Mouse (Mus musculus) forebrain, embryonic 16.5 days (tissue): ENCODE measurements around the gene Dnajc6. TPM values are rescaled to one million over a fixed set of nuclear protein-coding genes. Genes with fewer than 3 reads are reported as not detected.
A peak's percentile ranks its signal among the peaks of the same experiment; 100 is the strongest.

Experiments
- ATAC-seq: fragments of 200-750 bp; cut with Nextera tagmentation; 2 replicates; pipeline ENCODE4 v1.8.0; 2017; ENCODE audit warnings: mild to moderate bottlenecking, moderate library complexity
- H3K27ac ChIP-seq: fragments of 300-500 bp; sonication (generic); 2 replicates; pipeline ENCODE4 v1.5.1; 2014; ENCODE audit warnings: low read length, control low read depth
- H3K27me3 ChIP-seq: fragments of 300-500 bp; sonication (generic); replicated peaks from 2 replicates; pipeline ENCODE4 v1.6.1; 2014; ENCODE audit warnings: low read length; ENCODE audit not compliant: control insufficient read depth, insufficient read depth
- H3K36me3 ChIP-seq: fragments of 300-500 bp; sonication (generic); 2 replicates; pipeline ENCODE4 v1.6.1; 2014; ENCODE audit not compliant: control insufficient read depth, insufficient read depth
- H3K4me1 ChIP-seq: fragments of 300-500 bp; sonication (generic); replicated peaks from 2 replicates; pipeline ENCODE4 v1.6.1; 2014; ENCODE audit warnings: low read length; ENCODE audit not compliant: control insufficient read depth, insufficient read depth
- H3K4me2 ChIP-seq: fragments of 300-500 bp; sonication (generic); 2 replicates; pipeline ENCODE4 v1.6.1; 2014; ENCODE audit warnings: mild to moderate bottlenecking, low read length, control low read depth
- H3K4me3 ChIP-seq: fragments of 300-500 bp; sonication (generic); replicated peaks from 2 replicates; pipeline ENCODE4 v1.5.1; 2014; ENCODE audit warnings: mild to moderate bottlenecking, low read length, control low read depth
- H3K9ac ChIP-seq: fragments of 300-500 bp; sonication (generic); replicated peaks from 2 replicates; pipeline ENCODE4 v1.6.1; 2014; ENCODE audit warnings: low read depth, low read length, control low read depth
- H3K9me3 ChIP-seq: fragments of 300-500 bp; sonication (generic); 2 replicates; pipeline ENCODE4 v1.6.1; 2016; ENCODE audit warnings: low read length; ENCODE audit not compliant: control insufficient read depth
- WGBS: fragments of 180-500 bp; shearing (Covaris S2); extraction: QIAGEN DNeasy Blood & Tissue Kit; methylation state at CpG from one replicate; pipeline ENCODE4 v1.1.7; 2014; 5-methylcytosine and 5-hydroxymethylcytosine counted together
- polyA plus RNA-seq: library from polyadenylated mRNA; unstranded; fragments of >200 nt; fragmentation: Nextera tagmentation; extraction: Ambion mirVana; gene quantifications from 2 replicates; pipeline ENCODE4 v1.2.1, GENCODE M21; 2015

Gene Dnajc6
- polyA plus RNA-seq = 31.6 and 34.6 TPM in 2 replicates

GRCm38 (mm10) chr4:101496534-101497237 lies at the start of gene Dnajc6:
Gene Dnajc6, plus strand, starts transcription at chr4:101496648.
- ATAC-seq = peak; percentile 85
- no peaks in the 10 kb centered on the region for H3K9me3 ChIP-seq
- H3K27ac ChIP-seq = no peak within 1 kb of the TSS
- H3K4me1 ChIP-seq = peaks cover 11% of the 10 kb centered on the region
- WGBS = under 1% methylated on average over 57 of the region's 57 CpGs
- peaks cover 19% of the 10 kb centered on the region for H3K27me3 ChIP-seq
- H3K9ac ChIP-seq = peak within 1 kb of the TSS; percentile 55
- peak within 1 kb of the TSS; percentile 69 for H3K4me3 ChIP-seq
- no peaks in the 10 kb centered on the region for H3K36me3 ChIP-seq
- H3K4me2 ChIP-seq = peak within 1 kb of the TSS; percentile 100

- Histone ChIP-seq H3K4me2 (no peak overlapping the region), H3K9ac (no peak overlapping the region), H3K4me1 (peaks cover 8% of the 10 kb centered on the region), H3K4me3 (no peak overlapping the region), H3K27me3 (no peaks in the 10 kb centered on the region), H3K27ac (no peak overlapping the region), H3K9me3 (no peaks in the 10 kb centered on the region), H3K36me3 (no peaks in the 10 kb centered on the region)
- ATAC-seq = no peak
- WGBS = 87% methylated on average over 8 of the region's 8 CpGs
These were observed 47.7 kb upstream of the Dnajc6 start for GRCm38 (mm10) chr4:101448701-101449100.

- H3K36me3 ChIP-seq = no peaks in the 10 kb centered on the region
- 84% methylated on average over 7 of the region's 7 CpGs for WGBS
- ATAC-seq = no peak
- no peak overlapping the region for H3K4me3 ChIP-seq
- H3K9ac ChIP-seq = no peak overlapping the region
- H3K27ac ChIP-seq = no peak overlapping the region
- no peak overlapping the region for H3K4me2 ChIP-seq
- no peaks in the 10 kb centered on the region for H3K27me3 ChIP-seq
- H3K9me3 ChIP-seq = no peaks in the 10 kb centered on the region
- peaks cover 8% of the 10 kb centered on the region for H3K4me1 ChIP-seq
These were observed 47.1 kb upstream of the Dnajc6 start for GRCm38 (mm10) chr4:101449344-101449743.

GRCm38 (mm10) chr4:101450150-101450780 lies 46.2 kb upstream of the Dnajc6 start:
- H3K4me2 ChIP-seq = no peak overlapping the region

GRCm38 (mm10) chr4:101451089-101451488 lies 45.4 kb upstream of the Dnajc6 start:
- H3K27ac ChIP-seq = no peak overlapping the region
- no peak overlapping the region for H3K9ac ChIP-seq
- 89% methylated on average over 4 of the region's 4 CpGs for WGBS
- no peak for ATAC-seq
- no peaks in the 10 kb centered on the region for H3K9me3 ChIP-seq
- H3K36me3 ChIP-seq = no peaks in the 10 kb centered on the region
- no peak overlapping the region for H3K4me2 ChIP-seq
- H3K4me1 ChIP-seq = peaks cover 8% of the 10 kb centered on the region
- H3K27me3 ChIP-seq = no peaks in the 10 kb centered on the region
- H3K4me3 ChIP-seq = no peak overlapping the region

More at GRCm38 (mm10) chr4:101450150-101450780, 46.2 kb upstream of the Dnajc6 start:
- H3K9ac ChIP-seq = no peak overlapping the region
- no peaks in the 10 kb centered on the region for H3K27me3 ChIP-seq
- H3K36me3 ChIP-seq = no peaks in the 10 kb centered on the region
- no peaks in the 10 kb centered on the region for H3K9me3 ChIP-seq
- peak; percentile 97 for ATAC-seq
- no peak overlapping the region for H3K27ac ChIP-seq
- H3K4me1 ChIP-seq = peaks cover 8% of the 10 kb centered on the region
- 64% methylated on average over 20 of the region's 20 CpGs for WGBS
- H3K4me3 ChIP-seq = no peak overlapping the region

- Histone ChIP-seq H3K27me3 (no peaks in the 10 kb centered on the region), H3K9me3 (no peaks in the 10 kb centered on the region), H3K4me2 (no peak overlapping the region), H3K4me3 (no peak overlapping the region), H3K9ac (no peak overlapping the region), H3K4me1 (peaks cover 8% of the 10 kb centered on the region), H3K36me3 (no peaks in the 10 kb centered on the region), H3K27ac (no peak overlapping the region)
- ATAC-seq = no peak
- 91% methylated on average over 9 of the region's 9 CpGs for WGBS
These were observed 43.6 kb upstream of the Dnajc6 start for GRCm38 (mm10) chr4:101452829-101453228.

GRCm38 (mm10) chr4:101457176-101457575 lies 39.3 kb upstream of the Dnajc6 start:
- no peaks in the 10 kb centered on the region for H3K27me3 ChIP-seq
- no peak overlapping the region for H3K4me3 ChIP-seq
- WGBS = 93% methylated on average over 8 of the region's 8 CpGs
- H3K4me1 ChIP-seq = no peaks in the 10 kb centered on the region
- no peak for ATAC-seq
- H3K9ac ChIP-seq = no peak overlapping the region
- H3K4me2 ChIP-seq = no peak overlapping the region
- no peak overlapping the region for H3K27ac ChIP-seq
- no peaks in the 10 kb centered on the region for H3K36me3 ChIP-seq
- no peaks in the 10 kb centered on the region for H3K9me3 ChIP-seq

GRCm38 (mm10) chr4:101458341-101458740 lies 38.1 kb upstream of the Dnajc6 start:
- H3K9me3 ChIP-seq = no peaks in the 10 kb centered on the region
- no peak overlapping the region for H3K27ac ChIP-seq
- no peak overlapping the region for H3K9ac ChIP-seq
- H3K4me1 ChIP-seq = no peaks in the 10 kb centered on the region
- no peak overlapping the region for H3K4me3 ChIP-seq
- no peak overlapping the region for H3K4me2 ChIP-seq
- WGBS = 45% methylated on average over 2 of the region's 2 CpGs
- no peaks in the 10 kb centered on the region for H3K27me3 ChIP-seq
- H3K36me3 ChIP-seq = no peaks in the 10 kb centered on the region
- peak; percentile 54 for ATAC-seq

- Histone ChIP-seq H3K27ac (no peak overlapping the region), H3K4me1 (no peaks in the 10 kb centered on the region), H3K36me3 (no peaks in the 10 kb centered on the region), H3K4me2 (no peak overlapping the region), H3K4me3 (no peak overlapping the region), H3K27me3 (no peaks in the 10 kb centered on the region), H3K9ac (no peak overlapping the region), H3K9me3 (no peaks in the 10 kb centered on the region)
- 81% methylated on average over 4 of the region's 4 CpGs for WGBS
- no peak for ATAC-seq
These were observed 37.1 kb upstream of the Dnajc6 start for GRCm38 (mm10) chr4:101459358-101459757.
